Mouse (Mus musculus) spleen, postnatal 10 days (tissue): Measurements from ENCODE around the gene Ror1.

Experiments
- DNase-seq, 2 experiments: peaks; one replicate each; pipeline ENCODE4 v3.0.0; 2021 to 2022; ENCODE audit warnings: low spot score in 2 of 2

Gene Ror1

GRCm38 (mm10) chr4:100252050-100252449 is 156.5 kb downstream of the Ror1 start:
- no peak for DNase-seq

GRCm38 (mm10) chr4:100252646-100253045 is 157.1 kb downstream of the Ror1 start:
- no peak for DNase-seq

- no peak for DNase-seq
Measured at GRCm38 (mm10) chr4:100253401-100253800, 157.8 kb downstream of the Ror1 start.

GRCm38 (mm10) chr4:100253831-100254230 is 158.2 kb downstream of the Ror1 start:
- DNase-seq, result no peak

GRCm38 (mm10) chr4:100258462-100258861 is 162.9 kb downstream of the Ror1 start:
- no peak for DNase-seq

- no peak for DNase-seq
Measured at GRCm38 (mm10) chr4:100263917-100264316, 168.3 kb downstream of the Ror1 start.

GRCm38 (mm10) chr4:100271059-100271735 is 175.6 kb downstream of the Ror1 start:
- DNase-seq, result no peak

- no peak for DNase-seq
Measured at GRCm38 (mm10) chr4:100271736-100272127, 176.1 kb downstream of the Ror1 start.

- DNase-seq, result no peak
Measured at GRCm38 (mm10) chr4:100273356-100273755, 177.8 kb downstream of the Ror1 start.

- DNase-seq, result no peak
Measured at GRCm38 (mm10) chr4:100273807-100274480, 178.4 kb downstream of the Ror1 start.

- DNase-seq, result no peak
Measured at GRCm38 (mm10) chr4:100276482-100276881, 180.9 kb downstream of the Ror1 start.

- no peak for DNase-seq
Measured at GRCm38 (mm10) chr4:100276970-100277369, 181.4 kb downstream of the Ror1 start.

GRCm38 (mm10) chr4:100283171-100283880 is 187.7 kb downstream of the Ror1 start:
- no peak for DNase-seq

- DNase-seq, result no peak
Measured at GRCm38 (mm10) chr4:100284528-100284927, 188.9 kb downstream of the Ror1 start.

GRCm38 (mm10) chr4:100286111-100286541 is 190.5 kb downstream of the Ror1 start:
- DNase-seq, result no peak

- no peak for DNase-seq
Measured at GRCm38 (mm10) chr4:100286800-100287199, 191.2 kb downstream of the Ror1 start.

- no peak for DNase-seq
Measured at GRCm38 (mm10) chr4:100287829-100288228, 192.2 kb downstream of the Ror1 start.

GRCm38 (mm10) chr4:100291015-100291651 is 195.5 kb downstream of the Ror1 start:
- DNase-seq, result no peak

GRCm38 (mm10) chr4:100297678-100298077 is 202.1 kb downstream of the Ror1 start:
- no peak for DNase-seq

GRCm38 (mm10) chr4:100298566-100298965 is 203.0 kb downstream of the Ror1 start:
- DNase-seq, result no peak

GRCm38 (mm10) chr4:100300171-100300570 is 204.6 kb downstream of the Ror1 start:
- DNase-seq, result no peak

- DNase-seq, result no peak
Measured at GRCm38 (mm10) chr4:100301423-100301822, 205.8 kb downstream of the Ror1 start.
